In genomic region chrX:102262620-102263345, GRCm38 (mm10) we compare ENCODE assay signal across 34 mouse cellular contexts. TPM values are rescaled to one million over a fixed set of nuclear protein-coding genes. Genes with fewer than 3 reads are reported as not detected.
DNase-seq lines count a peak whose midpoint lies in the region; ATAC-seq and TF ChIP-seq lines count a peak whose summit lies in the region.
"Had no signal": no experiment of that assay in that cellular context is flagged by ENCODE, and none has a peak within 500 bp of the region (broad histone marks: within the 10 kb centered on the region; RNA-seq: fewer than 3 reads in every experiment).

No protein-coding gene starts in this region.

- H3K36me3 ChIP-seq in forebrain, postnatal 0 days (ENCODE audit: insufficient read depth) = no peaks in the 10 kb centered on the region
- no peaks in the 10 kb centered on the region for H3K36me3 ChIP-seq in forebrain, embryonic 10.5 days (replicated peaks)
- no peaks in the 10 kb centered on the region for H3K36me3 ChIP-seq in hindbrain, embryonic 16.5 days (ENCODE audit: control insufficient read depth, insufficient read depth, low read length)
- no peaks in the 10 kb centered on the region for H3K36me3 ChIP-seq in hindbrain, embryonic 12.5 days
- H3K36me3 ChIP-seq: embryonic facial prominence, embryonic 13.5 days; heart, embryonic 13.5 days; hindbrain, embryonic 10.5 days; limb, embryonic 10.5 days; limb, embryonic 15.5 days; liver, embryonic 13.5 days; midbrain, embryonic 13.5 days; neural tube, embryonic 15.5 days had no signal

- H3K9me3 ChIP-seq in forebrain, postnatal 0 days (ENCODE audit: low read length) = no peaks in the 10 kb centered on the region
- H3K9me3 ChIP-seq in forebrain, embryonic 10.5 days = no peaks in the 10 kb centered on the region
- no peaks in the 10 kb centered on the region for H3K9me3 ChIP-seq in hindbrain, embryonic 16.5 days (ENCODE audit: control insufficient read depth, low read length)
- H3K9me3 ChIP-seq in hindbrain, embryonic 12.5 days (replicated peaks) = no peaks in the 10 kb centered on the region
- H3K9me3 ChIP-seq: embryonic facial prominence, embryonic 13.5 days; forebrain, embryonic 13.5 days; heart, embryonic 13.5 days; hindbrain, embryonic 10.5 days; limb, embryonic 10.5 days; limb, embryonic 15.5 days; liver, embryonic 13.5 days; megakaryocyte, embryonic 14.5 days; midbrain, embryonic 13.5 days; neural tube, embryonic 15.5 days had no signal

- H3K4me2 ChIP-seq in forebrain, postnatal 0 days (ENCODE audit: low read depth) = no peak overlapping the region
- no peak overlapping the region for H3K4me2 ChIP-seq in hindbrain, embryonic 16.5 days (ENCODE audit: low read length)
- no peak overlapping the region for H3K4me2 ChIP-seq in hindbrain, embryonic 12.5 days (replicated peaks)
- H3K4me2 ChIP-seq: embryonic facial prominence, embryonic 13.5 days; forebrain, embryonic 13.5 days; heart, embryonic 13.5 days; limb, embryonic 15.5 days; liver, embryonic 13.5 days; midbrain, embryonic 13.5 days; neural tube, embryonic 15.5 days had no signal

- DNase-seq in forebrain, postnatal 0 days = peak; percentile 1
- no peak for DNase-seq in forebrain, embryonic 10.5 days (ENCODE audit: extremely low spot score, low spot score)
- DNase-seq in brain, embryonic 14.5 days (ENCODE audit: low read depth) = peak; percentile 32
- DNase-seq in gastrocnemius, postnatal 25 days = peak; percentile 30
- no peak for DNase-seq in kidney, postnatal 10 days
- DNase-seq: adrenal gland, postnatal 25 days; B cell, adult 2 months; cerebellum, adult 2 months; embryo, embryonic 11 days; heart, postnatal 10 days; kidney, adult 11 months; kidney, postnatal 25 days; liver, embryonic 13.5 days; lung, adult 18-20 months; lung, postnatal 4 days; right cerebral cortex, postnatal 4 days; thymus, adult 18-20 months; thymus, postnatal 25 days had no signal

- no peaks in the 10 kb centered on the region for H3K4me1 ChIP-seq in forebrain, postnatal 0 days (ENCODE audit: insufficient read depth)
- H3K4me1 ChIP-seq in forebrain, embryonic 10.5 days = no peaks in the 10 kb centered on the region
- no peaks in the 10 kb centered on the region for H3K4me1 ChIP-seq in hindbrain, embryonic 16.5 days (ENCODE audit: control insufficient read depth, insufficient read depth, low read depth, low read length)
- H3K4me1 ChIP-seq in hindbrain, embryonic 12.5 days = no peaks in the 10 kb centered on the region
- H3K4me1 ChIP-seq: embryonic facial prominence, embryonic 13.5 days; forebrain, embryonic 13.5 days; heart, embryonic 13.5 days; hindbrain, embryonic 10.5 days; limb, embryonic 10.5 days; limb, embryonic 15.5 days; liver, embryonic 13.5 days; megakaryocyte, embryonic 14.5 days; midbrain, embryonic 13.5 days; neural tube, embryonic 15.5 days had no signal

- no peak overlapping the region for H3K27ac ChIP-seq in forebrain, postnatal 0 days (ENCODE audit: low read depth, low read length)
- H3K27ac ChIP-seq in forebrain, embryonic 10.5 days = no peak overlapping the region
- no peak overlapping the region for H3K27ac ChIP-seq in hindbrain, embryonic 16.5 days (ENCODE audit: low read depth, low read length)
- H3K27ac ChIP-seq in hindbrain, embryonic 12.5 days = no peak overlapping the region
- H3K27ac ChIP-seq: embryonic facial prominence, embryonic 13.5 days; forebrain, embryonic 13.5 days; heart, embryonic 13.5 days; hindbrain, embryonic 10.5 days; layer of hippocampus, adult 2 months; limb, embryonic 10.5 days; limb, embryonic 15.5 days; liver, embryonic 13.5 days; midbrain, embryonic 13.5 days; neural tube, embryonic 15.5 days; stomach, postnatal 0 days had no signal

- 71% methylated on average over 14 of the region's 14 CpGs for WGBS in forebrain, postnatal 0 days
- WGBS in forebrain, embryonic 10.5 days = 89% methylated on average over 14 of the region's 14 CpGs
- 79% methylated on average over 14 of the region's 14 CpGs for WGBS in hindbrain, embryonic 16.5 days
- WGBS in hindbrain, embryonic 12.5 days = 84% methylated on average over 14 of the region's 14 CpGs

- no peak overlapping the region for H3K4me3 ChIP-seq in forebrain, postnatal 0 days (ENCODE audit: low read depth, low read length)
- no peak overlapping the region for H3K4me3 ChIP-seq in forebrain, embryonic 10.5 days
- H3K4me3 ChIP-seq in hindbrain, embryonic 16.5 days (ENCODE audit: low read length) = no peak overlapping the region
- H3K4me3 ChIP-seq in hindbrain, embryonic 12.5 days = no peak overlapping the region
- H3K4me3 ChIP-seq: embryonic facial prominence, embryonic 13.5 days; erythroblast, embryonic 14.5 days; forebrain, embryonic 13.5 days; heart, embryonic 13.5 days; hindbrain, embryonic 10.5 days; layer of hippocampus, adult 2 months; limb, embryonic 10.5 days; limb, embryonic 15.5 days; liver, embryonic 13.5 days; megakaryocyte, embryonic 14.5 days; midbrain, embryonic 13.5 days; neural tube, embryonic 15.5 days had no signal

- H3K9ac ChIP-seq in forebrain, postnatal 0 days = no peak overlapping the region
- H3K9ac ChIP-seq in hindbrain, embryonic 16.5 days (ENCODE audit: low read depth, low read length) = no peak overlapping the region
- H3K9ac ChIP-seq in hindbrain, embryonic 12.5 days = no peak overlapping the region
- H3K9ac ChIP-seq: embryonic facial prominence, embryonic 13.5 days; forebrain, embryonic 13.5 days; heart, embryonic 13.5 days; limb, embryonic 15.5 days; liver, embryonic 13.5 days; midbrain, embryonic 13.5 days; neural tube, embryonic 15.5 days had no signal

- ATAC-seq in forebrain, postnatal 0 days = no peak
- peak; percentile 65 for ATAC-seq in hindbrain, embryonic 16.5 days
- ATAC-seq in hindbrain, embryonic 12.5 days (ENCODE audit: low FRiP score) = no peak
- ATAC-seq: forebrain, embryonic 13.5 days; lung, postnatal 0 days; midbrain, embryonic 13.5 days had no signal

- no peak for TF ChIP-seq POLR2A in brain, embryonic 14.5 days (IDR thresholded peaks at IDR 0.05; ENCODE audit: borderline replicate concordance, extremely low read depth, insufficient read depth, insufficient read length, poor library complexity, severe bottlenecking)

- no peak for TF ChIP-seq CTCF in forebrain, postnatal 0 days (IDR thresholded peaks at IDR 0.05; ENCODE audit: low read depth)
- no peak for TF ChIP-seq CTCF in brain, embryonic 14.5 days (IDR thresholded peaks at IDR 0.05; ENCODE audit: borderline replicate concordance, extremely low read depth, insufficient read depth, insufficient read length)

- no peaks in the 10 kb centered on the region; the same call in 1 of the 2 replicates for H3K27me3 ChIP-seq in forebrain, postnatal 0 days (ENCODE audit: insufficient read depth, low read length)
- peaks cover 93% of the 10 kb centered on the region for H3K27me3 ChIP-seq in forebrain, embryonic 10.5 days (ENCODE audit: poor library complexity, severe bottlenecking)
- H3K27me3 ChIP-seq in hindbrain, embryonic 16.5 days (replicated peaks; ENCODE audit: control insufficient read depth, insufficient read depth, low read length) = no peaks in the 10 kb centered on the region; the same call in 1 of the 2 replicates
- H3K27me3 ChIP-seq in hindbrain, embryonic 12.5 days = peaks cover 11% of the 10 kb centered on the region; the same call in 1 of the 2 replicates

RNA-seq across cellular contexts. Expression of gene Cited1, which starts 10.8 kb away (rescaled TPM):
- 7.2 and 7.5 TPM in 2 replicates for total RNA-seq in forebrain, postnatal 0 days (2014; rRNA removed)
- 7.1 and 9.5 TPM in 2 replicates for polyA plus RNA-seq in forebrain, postnatal 0 days (2015; fragmentation: Nextera tagmentation; extraction: Ambion mirVana)
- 24.4 and 25.0 TPM in 2 replicates for polyA plus RNA-seq in forebrain, embryonic 10.5 days (2016; fragmentation: Nextera tagmentation; extraction: Ambion mirVana)
- 14.8 and 20.2 TPM in 2 replicates for polyA plus RNA-seq in hindbrain, embryonic 16.5 days (2015; fragmentation: Nextera tagmentation; extraction: Ambion mirVana)
- polyA plus RNA-seq in hindbrain, embryonic 12.5 days (2016; fragmentation: Nextera tagmentation; extraction: Ambion mirVana) = 11.0 and 17.5 TPM in 2 replicates
- 14.4 and 15.8 TPM in 2 replicates for polyA plus RNA-seq in brain, embryonic 14.5 days (2012; rRNA removed)
- under 1 TPM; 0.49 to 0.70 TPM for total RNA-seq in gastrocnemius, postnatal 25 days (2021)
- total RNA-seq: monocyte, adult 5-6 weeks had no signal

Comparison
In these comparisons a context has a peak if more than half of its experiments do, and no peak if none do; other contexts are left out.
1. DNase-seq: peak in forebrain, postnatal 0 days (single experiment), brain, embryonic 14.5 days (single experiment) and gastrocnemius, postnatal 25 days (single experiment); none in forebrain, embryonic 10.5 days (single experiment) and kidney, postnatal 10 days (single experiment).